Mouse (Mus musculus): ENCODE measurements around the gene Keap1.
A peak's percentile ranks its signal among the peaks of the same experiment; 100 is the strongest.
"Not testable (repeated sequence)": the region's sequence is repeated elsewhere in the genome, so short reads cannot be mapped to it uniquely, and the experiment has no call there.

Keap1 gene

GRCm38 (mm10) chr9:21197981-21198380 lies 41.2 kb downstream of the Keap1 start:
- DNase-seq (ENCODE audit: low read depth, low spot score): peak; percentile 33

- DNase-seq (ENCODE audit: low read depth, low spot score): no peak
These were observed 42.4 kb downstream of the Keap1 start for GRCm38 (mm10) chr9:21196521-21197433.

GRCm38 (mm10) chr9:21195736-21196505 lies 43.2 kb downstream of the Keap1 start:
- DNase-seq (ENCODE audit: low read depth, low spot score): not testable (repeated sequence)

GRCm38 (mm10) chr9:21194787-21195493 lies 44.2 kb downstream of the Keap1 start:
- DNase-seq (ENCODE audit: low read depth, low spot score): peak; percentile 79

GRCm38 (mm10) chr9:21193786-21194185 lies 45.4 kb downstream of the Keap1 start:
- DNase-seq (ENCODE audit: low read depth, low spot score): no peak

- DNase-seq (ENCODE audit: low read depth, low spot score): no peak
These were observed 48.5 kb downstream of the Keap1 start for GRCm38 (mm10) chr9:21190670-21191069.

- peak; percentile 62 for DNase-seq (ENCODE audit: low read depth, low spot score)
These were observed 49.3 kb downstream of the Keap1 start for GRCm38 (mm10) chr9:21189905-21190304.

- no peak for DNase-seq (ENCODE audit: low read depth, low spot score)
These were observed 53.7 kb downstream of the Keap1 start for GRCm38 (mm10) chr9:21185436-21185835.

GRCm38 (mm10) chr9:21184733-21185132 lies 54.4 kb downstream of the Keap1 start:
- DNase-seq (ENCODE audit: low read depth, low spot score): no peak

- DNase-seq (ENCODE audit: low read depth, low spot score): no peak
These were observed 55.2 kb downstream of the Keap1 start for GRCm38 (mm10) chr9:21183905-21184413.

- DNase-seq (ENCODE audit: low read depth, low spot score): no peak
These were observed 55.7 kb downstream of the Keap1 start for GRCm38 (mm10) chr9:21183421-21183820.

- DNase-seq (ENCODE audit: low read depth, low spot score): peak; percentile 66
These were observed 57.5 kb downstream of the Keap1 start for GRCm38 (mm10) chr9:21181421-21182220.

- DNase-seq (ENCODE audit: low read depth, low spot score): no peak
These were observed 58.3 kb downstream of the Keap1 start for GRCm38 (mm10) chr9:21180841-21181240.

GRCm38 (mm10) chr9:21180402-21180801 lies 58.8 kb downstream of the Keap1 start:
- DNase-seq (ENCODE audit: low read depth, low spot score): no peak

Measured in A20 (cell line).